8 mouse cellular contexts compared by ENCODE assay signal in genomic region chr7:42505588-42505987, GRCm38 (mm10). TPM values are rescaled to one million over a fixed set of nuclear protein-coding genes. Genes with fewer than 3 reads are reported as not detected.
DNase-seq lines count a peak whose midpoint lies in the region; ATAC-seq and TF ChIP-seq lines count a peak whose summit lies in the region.
"Not testable (repeated sequence)": the region's sequence is repeated elsewhere in the genome, so short reads cannot be mapped to it uniquely, and the experiment has no call there.

Gene Zfp141, minus strand, starts transcription at chr7:42505740.

- not testable (repeated sequence) for H3K27me3 ChIP-seq in embryonic facial prominence, embryonic 14.5 days (replicated peaks; ENCODE audit: control insufficient read depth, insufficient read depth, low read length); heart, adult 2 months (ENCODE audit: control insufficient read depth, insufficient read depth, low read length); limb, embryonic 13.5 days; midbrain, embryonic 16.5 days (ENCODE audit: control insufficient read depth, insufficient read depth, low read depth, low read length)

- not testable (repeated sequence) for TF ChIP-seq EP300 in heart, adult 2 months (IDR thresholded peaks at IDR 0.05; ENCODE audit: insufficient read depth, low read depth, low read length)

- WGBS in embryonic facial prominence, embryonic 14.5 days: 2% methylated on average over 18 of the region's 18 CpGs
- WGBS in heart, adult 2 months: under 1% methylated on average over 18 of the region's 18 CpGs
- 1% methylated on average over 18 of the region's 18 CpGs for WGBS in limb, embryonic 13.5 days
- 1% methylated on average over 18 of the region's 18 CpGs for WGBS in midbrain, embryonic 16.5 days

- not testable (repeated sequence) for H3K9me3 ChIP-seq in embryonic facial prominence, embryonic 14.5 days (ENCODE audit: control insufficient read depth, low read length); limb, embryonic 13.5 days; midbrain, embryonic 16.5 days (replicated peaks; ENCODE audit: control insufficient read depth, low read length, poor library complexity, severe bottlenecking)

- peak within 1 kb of the TSS; percentile 55 for H3K4me2 ChIP-seq in embryonic facial prominence, embryonic 14.5 days (ENCODE audit: low read depth, low read length)
- H3K4me2 ChIP-seq in limb, embryonic 13.5 days (replicated peaks): peak within 1 kb of the TSS; percentile 61
- peak within 1 kb of the TSS; percentile 75 for H3K4me2 ChIP-seq in midbrain, embryonic 16.5 days (ENCODE audit: low read length)

- H3K36me3 ChIP-seq in embryonic facial prominence, embryonic 14.5 days (ENCODE audit: control insufficient read depth, insufficient read depth, low read length); heart, adult 2 months (ENCODE audit: control insufficient read depth, insufficient read depth, low read length); midbrain, embryonic 16.5 days (ENCODE audit: control insufficient read depth, insufficient read depth, low read length): not testable (repeated sequence)
- peaks cover 13% of the 10 kb centered on the region for H3K36me3 ChIP-seq in limb, embryonic 13.5 days

- intact Hi-C loops in heart, adult 2 months (cut with DNase I): loop anchor here (10.0 kb wide), 1 partner anchor 1111 kb away; the partner anchor contains the start of gene AI987944

- peak within 1 kb of the TSS; percentile 66 for H3K4me3 ChIP-seq in embryonic facial prominence, embryonic 14.5 days (ENCODE audit: low read depth, low read length)
- peak within 1 kb of the TSS; percentile 66 for H3K4me3 ChIP-seq in heart, adult 2 months
- H3K4me3 ChIP-seq in limb, embryonic 13.5 days: peak within 1 kb of the TSS; percentile 60
- peak within 1 kb of the TSS; percentile 68 for H3K4me3 ChIP-seq in midbrain, embryonic 16.5 days (ENCODE audit: low read depth, low read length)

- H3K27ac ChIP-seq in embryonic facial prominence, embryonic 14.5 days (replicated peaks; ENCODE audit: low read depth, low read length): not testable (repeated sequence)
- peak within 1 kb of the TSS; percentile 64 for H3K27ac ChIP-seq in heart, adult 2 months
- peak within 1 kb of the TSS; percentile 22; the same call in 1 of the 2 replicates for H3K27ac ChIP-seq in limb, embryonic 13.5 days
- H3K27ac ChIP-seq in midbrain, embryonic 16.5 days (ENCODE audit: low read length): peak within 1 kb of the TSS; percentile 67

- TF ChIP-seq CTCF in heart, adult 2 months (IDR thresholded peaks at IDR 0.05): peak; percentile 30; the same call in 1 of the 2 replicates

- TF ChIP-seq POLR2A in heart, adult 2 months (IDR thresholded peaks at IDR 0.05; ENCODE audit: insufficient read depth, low read depth, low read length): peak; percentile 61

- H3K4me1 ChIP-seq in embryonic facial prominence, embryonic 14.5 days (ENCODE audit: control insufficient read depth, insufficient read depth, low read length); heart, adult 2 months (ENCODE audit: control insufficient read depth, insufficient read depth, low read length); limb, embryonic 13.5 days: not testable (repeated sequence)
- H3K4me1 ChIP-seq in midbrain, embryonic 16.5 days (ENCODE audit: control insufficient read depth, insufficient read depth, low read length): peaks cover 13% of the 10 kb centered on the region; the same call in 1 of the 2 replicates

- not testable (repeated sequence) for H3K79me2 ChIP-seq in heart, adult 2 months (replicated peaks; ENCODE audit: control insufficient read depth, insufficient read depth, low read length)

- peak within 1 kb of the TSS; percentile 75 for H3K9ac ChIP-seq in embryonic facial prominence, embryonic 14.5 days (ENCODE audit: low read depth, low read length)
- H3K9ac ChIP-seq in heart, adult 2 months (ENCODE audit: low read depth, low read length): peak within 1 kb of the TSS; percentile 51
- peak within 1 kb of the TSS; percentile 76 for H3K9ac ChIP-seq in limb, embryonic 13.5 days
- peak within 1 kb of the TSS; percentile 70 for H3K9ac ChIP-seq in midbrain, embryonic 16.5 days (ENCODE audit: low read depth, low read length)

- DNase-seq in 3T3-L1 (ENCODE audit: low read depth, low spot score): peak; percentile 94
- DNase-seq in adrenal gland, postnatal 4 days (ENCODE audit: low spot score in 2 of 2): peak; percentile 49 to 72
- peak; percentile 95 for DNase-seq in embryonic facial prominence, embryonic 14.5 days (ENCODE audit: low spot score)
- DNase-seq in heart, adult 2 months: peak; percentile 81 to 87
- DNase-seq in kidney, adult 8-10 months: peak; percentile 88
- peak; percentile 48 to 84 for DNase-seq in spleen, postnatal 10 days (ENCODE audit: low spot score in 2 of 2)

- ATAC-seq in embryonic facial prominence, embryonic 14.5 days (ENCODE audit: low read depth): peak; percentile 97
- peak; percentile 95 for ATAC-seq in limb, embryonic 13.5 days (ENCODE audit: low FRiP score, low read depth)
- ATAC-seq in midbrain, embryonic 16.5 days: peak; percentile 98

RNA-seq across cellular contexts. Expression of gene Zfp141, which starts in this region (rescaled TPM):
- total RNA-seq in adrenal gland, postnatal 4 days (2021): 10 to 100 TPM; 26.7 to 27.1 TPM
- 7.6 and 8.1 TPM in 2 replicates for polyA plus RNA-seq in embryonic facial prominence, embryonic 14.5 days (2014; fragmentation: Nextera tagmentation; extraction: Ambion mirVana)
- 1 to 10 TPM; 4.1 to 4.2 TPM for total RNA-seq in heart, adult 2 months (2021)
- 1.7 and 3.1 TPM in 2 replicates for polyA plus RNA-seq in heart, adult 2 months (2012; rRNA removed)
- 12.9 and 14.9 TPM in 2 replicates for polyA plus RNA-seq in limb, embryonic 13.5 days (2015; fragmentation: Nextera tagmentation; extraction: Ambion mirVana)
- 16.0 and 17.4 TPM in 2 replicates for polyA plus RNA-seq in midbrain, embryonic 16.5 days (2015; fragmentation: Nextera tagmentation; extraction: Ambion mirVana)

Comparison
In these comparisons a context has a peak if more than half of its experiments do, and no peak if none do; other contexts are left out.
1. RNA of gene Zfp141 (total RNA-seq): 26.7 to 27.1 TPM in adrenal gland, postnatal 4 days; 4.1 to 4.2 TPM in heart, adult 2 months; every median in the first group is over 4 times any median in the second.
2. Peak in every context shown above with its lines, with median percentiles within 50 percentile points of each other: DNase-seq, ATAC-seq, H3K4me2 ChIP-seq, H3K4me3 ChIP-seq and H3K9ac ChIP-seq.